Mouse (Mus musculus) kidney, embryonic 16.5 days (tissue): ENCODE measurements around the gene Nupr1. TPM values are rescaled to one million over a fixed set of nuclear protein-coding genes. Genes with fewer than 3 reads are reported as not detected.

ENCODE experiments used
- microRNA-seq: library from miRNA; unstranded; fragments of <30 nt; microRNA quantifications from one replicate; pipeline ENCODE4, GENCODE M21; 2016
- polyA plus RNA-seq: library from polyadenylated mRNA; unstranded; fragments of >200 nt; fragmentation: Nextera tagmentation; extraction: Ambion mirVana; gene quantifications from 2 replicates; pipeline ENCODE4 v1.2.1, GENCODE M21; 2015

The Nupr1 gene
- polyA plus RNA-seq, 1 experiment from 2014 or later = 9.5 TPM

Small RNA genes lying within 50 kb of the gene (microRNA-seq; reads per million reads assigned to microRNA genes)
- gene Mir7059 = 1.1 reads per million

Other genes starting within 250 kb of the Nupr1 start
- 1.9 and 2.5 TPM in 2 replicates for gene Nfatc2ip, start 234.1 kb downstream of the Nupr1 start, polyA plus RNA-seq
- 0.09 TPM in 1 of 2 replicates, not detected in the other for gene Cd19, start 216.0 kb downstream of the Nupr1 start, polyA plus RNA-seq
- 36.2 and 39.0 TPM in 2 replicates for gene Rabep2, start 202.1 kb downstream of the Nupr1 start, polyA plus RNA-seq
- 7.1 and 7.8 TPM in 2 replicates for gene Atp2a1, start 167.8 kb downstream of the Nupr1 start, polyA plus RNA-seq
- gene Sh2b1, start 155.4 kb downstream of the Nupr1 start, polyA plus RNA-seq = 62.5 and 66.5 TPM in 2 replicates
- gene Tufm, start 143.5 kb downstream of the Nupr1 start, polyA plus RNA-seq = 177 and 196 TPM in 2 replicates
- 41.5 and 47.9 TPM in 2 replicates for gene Atxn2l, start 127.4 kb downstream of the Nupr1 start, polyA plus RNA-seq
- 200 and 219 TPM in 2 replicates for gene Eif3c, start 64.5 kb downstream of the Nupr1 start, polyA plus RNA-seq
- 0.96 and 1.1 TPM in 2 replicates for gene Apobr, start 45.9 kb downstream of the Nupr1 start, polyA plus RNA-seq
- gene Cln3, start 45.0 kb downstream of the Nupr1 start, polyA plus RNA-seq = 39.3 and 41.3 TPM in 2 replicates
- gene Il27, start 35.9 kb downstream of the Nupr1 start, polyA plus RNA-seq = not detected in 2 replicates
- gene Sgf29, start 18.4 kb upstream of the Nupr1 start, polyA plus RNA-seq = 50.7 and 57.2 TPM in 2 replicates
- gene Sult1a1, start 45.6 kb upstream of the Nupr1 start, polyA plus RNA-seq = 9.1 and 9.4 TPM in 2 replicates
- gene Bola2, start 64.5 kb upstream of the Nupr1 start, polyA plus RNA-seq = 119 and 122 TPM in 2 replicates
- 9.5 and 12.3 TPM in 2 replicates for gene Slx1b, start 64.9 kb upstream of the Nupr1 start, polyA plus RNA-seq
- 17.5 and 19.7 TPM in 2 replicates for gene Coro1a, start 76.9 kb upstream of the Nupr1 start, polyA plus RNA-seq
- gene Mapk3, start 128.7 kb upstream of the Nupr1 start, polyA plus RNA-seq = 77.9 and 79.5 TPM in 2 replicates
- gene Gdpd3, start 135.5 kb upstream of the Nupr1 start, polyA plus RNA-seq = 1.8 and 2.0 TPM in 2 replicates
- gene Ypel3, start 146.1 kb upstream of the Nupr1 start, polyA plus RNA-seq = 95.8 and 101 TPM in 2 replicates
- gene Tbx6, start 150.6 kb upstream of the Nupr1 start, polyA plus RNA-seq = 0.29 and 0.78 TPM in 2 replicates
- gene Ppp4c, start 161.6 kb upstream of the Nupr1 start, polyA plus RNA-seq = 267 and 271 TPM in 2 replicates
- gene Fam57b, start 166.8 kb upstream of the Nupr1 start, polyA plus RNA-seq = 0.19 and 0.52 TPM in 2 replicates
- not detected in 2 replicates for gene 4930451I11Rik, start 200.8 kb upstream of the Nupr1 start, polyA plus RNA-seq
- gene Doc2a, start 216.6 kb upstream of the Nupr1 start, polyA plus RNA-seq = 7.8 and 8.7 TPM in 2 replicates
- gene Hirip3, start 231.1 kb upstream of the Nupr1 start, polyA plus RNA-seq = 32.6 and 42.7 TPM in 2 replicates
- 75.3 and 88.0 TPM in 2 replicates for gene Ino80e, start 231.5 kb upstream of the Nupr1 start, polyA plus RNA-seq